Mouse (Mus musculus): Measurements from ENCODE around the gene Pick1. TPM values are rescaled to one million over a fixed set of nuclear protein-coding genes. Genes with fewer than 3 reads are reported as not detected.

Gene Pick1
- polyA plus RNA-seq, 1 experiment from 2014 or later: 60.2 TPM

- H3K4me1 ChIP-seq: peaks cover 3% of the 10 kb centered on the region; the same call in 1 of the 2 replicates
- no peak overlapping the region for H3K4me3 ChIP-seq
- ATAC-seq (ENCODE audit: insufficient number of reproducible peaks, insufficient read depth, low FRiP score, low TSS enrichment): no peak
- no peak overlapping the region for H3K4me2 ChIP-seq (replicated peaks)
- H3K9me3 ChIP-seq: no peaks in the 10 kb centered on the region
- no peak overlapping the region for H3K27ac ChIP-seq
- H3K9ac ChIP-seq: no peak overlapping the region
- WGBS: 28% methylated on average over 6 of the region's 6 CpGs
- no peaks in the 10 kb centered on the region for H3K27me3 ChIP-seq
- H3K36me3 ChIP-seq: no peaks in the 10 kb centered on the region
Measured at GRCm38 (mm10) chr15:79280209-79280608, 51.2 kb downstream of the Pick1 start.

GRCm38 (mm10) chr15:79280850-79281249 lies 51.9 kb downstream of the Pick1 start:
- H3K27ac ChIP-seq: no peak overlapping the region

GRCm38 (mm10) chr15:79281389-79281788 lies 52.4 kb downstream of the Pick1 start:
- no peaks in the 10 kb centered on the region for H3K9me3 ChIP-seq
- 84% methylated on average over 1 of the region's 1 CpGs for WGBS
- 0 out of 2 replicates have a peak, but pooled peaks cover 4% of the 10 kb centered on the region for H3K36me3 ChIP-seq
- no peak overlapping the region for H3K4me3 ChIP-seq
- no peak for ATAC-seq (ENCODE audit: insufficient number of reproducible peaks, insufficient read depth, low FRiP score, low TSS enrichment)
- no peaks in the 10 kb centered on the region for H3K27me3 ChIP-seq
- no peak overlapping the region for H3K27ac ChIP-seq
- no peak overlapping the region for H3K4me2 ChIP-seq (replicated peaks)
- peaks cover 3% of the 10 kb centered on the region; the same call in 1 of the 2 replicates for H3K4me1 ChIP-seq
- H3K9ac ChIP-seq: no peak overlapping the region

More at GRCm38 (mm10) chr15:79280850-79281249, 51.9 kb downstream of the Pick1 start:
- Histone ChIP-seq H3K9me3 (no peaks in the 10 kb centered on the region), H3K36me3 (no peaks in the 10 kb centered on the region), H3K27me3 (no peaks in the 10 kb centered on the region), H3K4me2 (replicated peaks) (no peak overlapping the region), H3K9ac (no peak overlapping the region), H3K4me1 (peaks cover 3% of the 10 kb centered on the region; the same call in 1 of the 2 replicates), H3K4me3 (no peak overlapping the region)
- 58% methylated on average over 5 of the region's 5 CpGs for WGBS
- no peak for ATAC-seq (ENCODE audit: insufficient number of reproducible peaks, insufficient read depth, low FRiP score, low TSS enrichment)

GRCm38 (mm10) chr15:79282434-79282833 lies 53.5 kb downstream of the Pick1 start:
- WGBS: 80% methylated on average over 5 of the region's 5 CpGs
- H3K4me3 ChIP-seq: no peak overlapping the region
- H3K27ac ChIP-seq: no peak overlapping the region
- H3K4me1 ChIP-seq: peaks cover 3% of the 10 kb centered on the region; the same call in 1 of the 2 replicates
- H3K27me3 ChIP-seq: no peaks in the 10 kb centered on the region
- H3K36me3 ChIP-seq: 0 out of 2 replicates have a peak, but pooled peaks cover 4% of the 10 kb centered on the region
- H3K9me3 ChIP-seq: no peaks in the 10 kb centered on the region
- H3K4me2 ChIP-seq (replicated peaks): no peak overlapping the region
- H3K9ac ChIP-seq: no peak overlapping the region
- no peak for ATAC-seq (ENCODE audit: insufficient number of reproducible peaks, insufficient read depth, low FRiP score, low TSS enrichment)

GRCm38 (mm10) chr15:79283371-79283770 lies 54.4 kb downstream of the Pick1 start:
- 0 out of 2 replicates have a peak, but pooled peaks cover 4% of the 10 kb centered on the region for H3K36me3 ChIP-seq
- no peaks in the 10 kb centered on the region for H3K9me3 ChIP-seq
- no peak overlapping the region for H3K27ac ChIP-seq
- no peak for ATAC-seq (ENCODE audit: insufficient number of reproducible peaks, insufficient read depth, low FRiP score, low TSS enrichment)
- peaks cover 3% of the 10 kb centered on the region; the same call in 1 of the 2 replicates for H3K4me1 ChIP-seq
- WGBS: 80% methylated on average over 4 of the region's 4 CpGs
- H3K9ac ChIP-seq: no peak overlapping the region
- H3K4me3 ChIP-seq: no peak overlapping the region
- H3K27me3 ChIP-seq: no peaks in the 10 kb centered on the region
- no peak overlapping the region for H3K4me2 ChIP-seq (replicated peaks)

GRCm38 (mm10) chr15:79285399-79285798 lies 56.4 kb downstream of the Pick1 start, which contains the start of gene Baiap2l2:
TSS of gene Baiap2l2 (minus strand) at chr15:79285537.
- no peak within 1 kb of the TSS for H3K9ac ChIP-seq

GRCm38 (mm10) chr15:79286141-79286540 lies 57.2 kb downstream of the Pick1 start:
- no peak overlapping the region for H3K9ac ChIP-seq
- H3K9me3 ChIP-seq: no peaks in the 10 kb centered on the region
- 0 out of 2 replicates have a peak, but pooled peaks cover 4% of the 10 kb centered on the region for H3K36me3 ChIP-seq
- H3K27ac ChIP-seq: no peak overlapping the region
- no peaks in the 10 kb centered on the region for H3K27me3 ChIP-seq
- 91% methylated on average over 7 of the region's 7 CpGs for WGBS
- H3K4me2 ChIP-seq (replicated peaks): no peak overlapping the region
- ATAC-seq (ENCODE audit: insufficient number of reproducible peaks, insufficient read depth, low FRiP score, low TSS enrichment): no peak
- H3K4me1 ChIP-seq: peaks cover 3% of the 10 kb centered on the region; the same call in 1 of the 2 replicates
- H3K4me3 ChIP-seq: no peak overlapping the region

More at GRCm38 (mm10) chr15:79285399-79285798, 56.4 kb downstream of the Pick1 start, which contains the start of gene Baiap2l2:
- Histone ChIP-seq H3K36me3 (0 out of 2 replicates have a peak, but pooled peaks cover 4% of the 10 kb centered on the region), H3K4me2 (replicated peaks) (no peak within 1 kb of the TSS), H3K9me3 (no peaks in the 10 kb centered on the region), H3K4me3 (no peak within 1 kb of the TSS), H3K27ac (no peak within 1 kb of the TSS), H3K27me3 (no peaks in the 10 kb centered on the region), H3K4me1 (peaks cover 3% of the 10 kb centered on the region; the same call in 1 of the 2 replicates)
- 55% methylated on average over 10 of the region's 10 CpGs for WGBS
- ATAC-seq (ENCODE audit: insufficient number of reproducible peaks, insufficient read depth, low FRiP score, low TSS enrichment): no peak

GRCm38 (mm10) chr15:79287091-79287490 lies 58.1 kb downstream of the Pick1 start:
- H3K4me1 ChIP-seq: no peaks in the 10 kb centered on the region
- H3K4me3 ChIP-seq: no peak overlapping the region
- no peak overlapping the region for H3K27ac ChIP-seq
- no peaks in the 10 kb centered on the region for H3K9me3 ChIP-seq
- no peak overlapping the region for H3K9ac ChIP-seq
- 88% methylated on average over 7 of the region's 7 CpGs for WGBS
- H3K27me3 ChIP-seq: no peaks in the 10 kb centered on the region
- no peak for ATAC-seq (ENCODE audit: insufficient number of reproducible peaks, insufficient read depth, low FRiP score, low TSS enrichment)
- 0 out of 2 replicates have a peak, but pooled peaks cover 4% of the 10 kb centered on the region for H3K36me3 ChIP-seq
- no peak overlapping the region for H3K4me2 ChIP-seq (replicated peaks)

GRCm38 (mm10) chr15:79288387-79288786 lies 59.4 kb downstream of the Pick1 start:
- H3K36me3 ChIP-seq: 0 out of 2 replicates have a peak, but pooled peaks cover 4% of the 10 kb centered on the region
- no peak overlapping the region for H3K4me2 ChIP-seq (replicated peaks)
- H3K27ac ChIP-seq: no peak overlapping the region
- WGBS: 90% methylated on average over 3 of the region's 3 CpGs
- H3K9me3 ChIP-seq: no peaks in the 10 kb centered on the region
- H3K4me1 ChIP-seq: no peaks in the 10 kb centered on the region
- H3K27me3 ChIP-seq: no peaks in the 10 kb centered on the region
- ATAC-seq (ENCODE audit: insufficient number of reproducible peaks, insufficient read depth, low FRiP score, low TSS enrichment): no peak
- H3K9ac ChIP-seq: no peak overlapping the region
- no peak overlapping the region for H3K4me3 ChIP-seq

- no peak overlapping the region for H3K4me3 ChIP-seq
- H3K36me3 ChIP-seq: 0 out of 2 replicates have a peak, but pooled peaks cover 4% of the 10 kb centered on the region
- no peak overlapping the region for H3K9ac ChIP-seq
- ATAC-seq (ENCODE audit: insufficient number of reproducible peaks, insufficient read depth, low FRiP score, low TSS enrichment): no peak
- 86% methylated on average over 12 of the region's 12 CpGs for WGBS
- H3K4me1 ChIP-seq: no peaks in the 10 kb centered on the region
- no peak overlapping the region for H3K4me2 ChIP-seq (replicated peaks)
- no peak overlapping the region for H3K27ac ChIP-seq
- no peaks in the 10 kb centered on the region for H3K27me3 ChIP-seq
- H3K9me3 ChIP-seq: no peaks in the 10 kb centered on the region
Measured at GRCm38 (mm10) chr15:79289441-79289840, 60.5 kb downstream of the Pick1 start.

GRCm38 (mm10) chr15:79290340-79290739 lies 61.4 kb downstream of the Pick1 start:
- Histone ChIP-seq H3K4me3 (no peak overlapping the region), H3K4me2 (replicated peaks) (no peak overlapping the region), H3K36me3 (0 out of 2 replicates have a peak, but pooled peaks cover 4% of the 10 kb centered on the region), H3K9ac (no peak overlapping the region), H3K4me1 (no peaks in the 10 kb centered on the region), H3K27ac (no peak overlapping the region), H3K27me3 (no peaks in the 10 kb centered on the region), H3K9me3 (no peaks in the 10 kb centered on the region)
- WGBS: 94% methylated on average over 3 of the region's 3 CpGs
- ATAC-seq (ENCODE audit: insufficient number of reproducible peaks, insufficient read depth, low FRiP score, low TSS enrichment): no peak

GRCm38 (mm10) chr15:79292779-79293178 lies 63.8 kb downstream of the Pick1 start:
- no peaks in the 10 kb centered on the region for H3K36me3 ChIP-seq
- H3K4me2 ChIP-seq (replicated peaks): no peak overlapping the region
- no peak overlapping the region for H3K27ac ChIP-seq
- no peak for ATAC-seq (ENCODE audit: insufficient number of reproducible peaks, insufficient read depth, low FRiP score, low TSS enrichment)
- no peak overlapping the region for H3K9ac ChIP-seq
- no peak overlapping the region for H3K4me3 ChIP-seq
- H3K27me3 ChIP-seq: no peaks in the 10 kb centered on the region
- no peaks in the 10 kb centered on the region for H3K4me1 ChIP-seq
- no peaks in the 10 kb centered on the region for H3K9me3 ChIP-seq
- WGBS: 87% methylated on average over 9 of the region's 9 CpGs

Measured in embryonic facial prominence, embryonic 12.5 days (tissue).